Mouse (Mus musculus) right cerebral cortex, postnatal 10 days (tissue): ENCODE measurements around the gene Spp2.

Experiments
- DNase-seq, 2 experiments: peaks; one replicate each; pipeline ENCODE4 v3.0.0; 2021; ENCODE audit warnings: low spot score in 2 of 2

The Spp2 gene

DNA sequence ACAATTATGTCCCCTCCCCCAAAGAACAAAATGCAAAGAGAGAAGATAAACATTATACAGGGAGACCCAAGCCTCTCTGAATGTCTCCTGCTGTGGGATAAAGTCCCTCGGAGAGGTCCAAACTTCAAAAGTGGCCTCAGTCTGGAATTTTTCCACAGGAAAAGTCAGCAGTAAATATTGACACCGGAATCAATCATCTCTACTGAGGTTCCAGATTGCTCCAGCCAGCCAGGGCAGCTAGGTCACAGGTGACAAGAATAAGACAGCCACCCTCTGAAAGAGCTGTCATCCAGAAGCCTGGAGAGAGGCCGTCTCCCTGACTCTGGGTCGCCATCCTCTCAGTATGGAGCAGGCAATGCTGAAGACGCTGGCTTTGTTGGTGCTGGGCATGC lies at the start of gene Spp2:
Spp2 (plus strand) TSS at position 155 of the 392 bp plus-strand sequence.
- no peak for DNase-seq

DNA sequence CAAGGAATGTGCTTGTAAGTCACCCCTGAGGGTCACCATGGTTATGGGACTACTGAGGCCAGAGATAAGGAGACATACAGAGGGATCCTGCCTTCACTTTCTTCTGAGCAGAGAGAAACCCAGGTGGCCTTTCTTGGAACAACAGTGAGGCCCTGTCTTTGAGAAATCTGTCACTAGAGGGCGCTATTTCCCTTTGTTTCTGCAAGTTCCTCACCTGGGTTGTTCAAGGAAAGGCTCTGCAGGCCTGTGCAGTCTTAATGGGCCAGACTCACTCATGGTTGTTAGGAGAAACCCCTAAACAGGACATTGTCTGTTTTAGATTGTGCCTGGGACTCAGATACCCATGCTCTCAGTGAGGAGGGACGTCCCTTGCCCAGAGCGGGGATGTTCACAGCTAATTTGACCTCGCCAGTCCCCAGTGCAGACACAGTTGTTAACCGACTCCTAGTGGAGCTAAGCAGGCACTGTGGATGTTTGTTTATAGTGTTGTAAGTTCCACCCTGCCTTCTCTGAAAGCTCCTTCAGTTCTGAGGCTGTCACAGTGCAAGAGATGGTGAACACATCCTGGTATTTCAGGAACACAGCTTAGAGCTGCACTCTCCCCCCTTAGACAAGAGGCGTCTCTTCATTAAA lies 49.2 kb upstream of the Spp2 start:
- peak; percentile 84 to 86 for DNase-seq

DNA sequence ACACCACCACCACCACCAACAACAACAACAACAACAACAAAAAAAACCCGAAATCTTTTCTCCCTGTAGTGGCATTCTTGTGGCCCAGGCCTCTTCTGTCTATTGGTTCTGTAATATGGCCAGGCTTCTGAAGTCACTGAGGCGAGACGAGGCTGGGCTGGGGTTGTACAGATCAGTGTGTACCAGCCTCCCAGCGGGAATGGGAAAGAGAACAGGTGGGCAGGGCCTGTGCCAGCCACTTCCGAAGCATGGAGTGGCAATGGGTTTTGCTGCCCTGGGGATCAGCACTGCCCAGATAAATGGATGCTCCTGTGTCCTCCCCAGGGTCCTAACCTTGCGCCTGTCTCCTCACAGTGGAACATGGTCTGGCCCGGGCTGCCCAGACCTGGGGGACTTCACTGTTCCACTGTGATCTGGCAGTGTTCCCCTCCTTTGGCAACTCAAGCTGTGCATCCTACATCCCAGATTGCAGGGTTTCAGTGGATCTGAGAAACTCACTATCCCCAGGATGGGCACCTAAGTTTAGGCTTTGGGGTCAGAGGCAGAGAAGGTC lies 48.6 kb upstream of the Spp2 start:
- DNase-seq, result no peak

DNA sequence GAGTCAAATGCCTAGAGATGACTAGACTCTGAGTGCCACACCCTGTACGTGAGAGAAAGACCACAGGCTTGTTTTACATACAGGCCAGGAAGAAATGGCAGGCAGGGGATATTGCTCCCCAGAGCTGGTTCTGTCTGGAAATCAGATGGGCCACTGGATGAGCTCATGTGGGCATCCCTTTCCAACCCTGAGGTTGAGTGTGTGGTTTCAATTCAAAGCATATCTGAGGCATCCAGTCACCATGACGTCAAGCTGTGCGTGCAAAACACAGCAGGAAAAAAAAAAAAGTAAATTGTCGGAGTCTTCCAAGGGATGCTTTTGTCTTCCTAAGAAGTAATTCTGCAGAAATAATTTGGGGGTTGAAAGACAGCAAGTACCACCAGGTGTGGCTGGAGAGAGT lies 45.7 kb upstream of the Spp2 start:
- no peak for DNase-seq

DNA sequence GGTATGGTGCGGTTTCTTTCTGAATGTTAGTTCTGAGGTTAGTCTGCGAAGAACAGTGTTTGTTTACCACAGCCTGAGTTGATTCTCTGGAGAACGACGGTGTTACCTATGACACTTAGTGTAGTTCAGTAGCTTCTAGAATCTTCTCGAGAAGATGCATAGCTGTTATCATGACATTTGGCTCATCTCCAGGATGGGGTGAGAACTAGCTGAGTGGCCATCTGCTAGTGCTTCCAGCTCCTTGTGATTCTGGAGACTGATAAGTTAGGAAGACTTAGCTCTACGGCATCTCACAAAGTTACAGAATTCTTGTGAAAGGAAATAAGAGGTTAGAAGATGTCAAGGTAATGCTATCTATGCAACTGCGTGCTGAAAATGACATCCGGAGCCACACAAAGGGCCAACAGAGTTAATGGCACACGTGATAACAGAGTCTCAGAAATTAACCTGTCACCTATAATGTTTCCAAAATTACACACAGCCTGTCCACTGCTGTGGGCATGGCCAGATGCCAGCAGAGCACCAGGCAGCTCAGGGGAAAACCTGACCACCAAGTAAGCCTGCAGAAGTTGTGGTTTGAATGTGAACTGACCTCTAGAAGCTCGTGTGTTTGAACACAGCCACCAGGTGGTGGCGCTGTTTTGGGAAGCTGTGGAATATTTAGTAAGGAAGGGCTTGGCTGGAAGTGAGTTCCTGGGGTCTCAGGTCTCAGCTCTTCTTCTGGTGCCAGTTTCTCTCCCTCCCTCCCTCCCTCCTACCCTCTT lies 39.7 kb upstream of the Spp2 start:
- DNase-seq, result no peak

DNA sequence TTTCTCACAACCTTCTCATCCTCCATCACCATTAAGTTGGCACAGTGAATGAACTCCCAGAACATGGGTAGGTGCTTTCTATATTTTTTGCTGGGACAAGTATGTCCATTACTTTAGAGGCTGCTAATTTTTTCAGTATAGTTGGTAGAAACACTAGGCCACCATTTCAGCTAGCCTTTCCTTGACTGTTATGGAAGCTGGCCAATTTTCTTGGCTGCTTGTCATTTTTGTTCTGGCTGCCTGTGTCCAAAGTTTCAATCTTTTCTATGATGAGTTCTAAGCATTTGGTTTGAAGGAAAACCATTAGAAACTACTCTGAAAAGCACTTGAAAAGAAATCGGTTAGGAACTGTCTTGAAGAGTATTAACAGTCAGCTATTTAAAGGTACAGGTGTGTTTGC lies 28.3 kb upstream of the Spp2 start:
- DNase-seq, result no peak

DNA sequence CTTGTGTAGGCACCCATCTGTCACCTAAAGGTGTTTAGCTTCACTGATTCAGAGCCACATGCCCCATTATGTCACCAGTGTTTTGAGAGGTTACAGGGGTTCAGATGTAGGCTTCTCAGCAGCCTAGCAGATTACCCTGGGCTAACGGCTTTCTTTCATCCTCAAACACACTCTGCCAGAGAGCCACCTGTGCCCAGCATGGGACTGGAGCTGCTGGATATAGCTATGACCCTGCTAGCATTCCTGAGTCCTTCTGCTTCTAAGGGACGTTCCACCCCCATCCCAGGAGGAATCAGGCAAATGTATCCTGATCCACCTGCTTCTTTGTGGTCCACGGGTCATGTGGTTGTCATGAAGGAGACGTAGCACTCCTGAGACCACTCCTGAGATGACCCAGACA lies 15.1 kb upstream of the Spp2 start:
- no peak for DNase-seq

DNA sequence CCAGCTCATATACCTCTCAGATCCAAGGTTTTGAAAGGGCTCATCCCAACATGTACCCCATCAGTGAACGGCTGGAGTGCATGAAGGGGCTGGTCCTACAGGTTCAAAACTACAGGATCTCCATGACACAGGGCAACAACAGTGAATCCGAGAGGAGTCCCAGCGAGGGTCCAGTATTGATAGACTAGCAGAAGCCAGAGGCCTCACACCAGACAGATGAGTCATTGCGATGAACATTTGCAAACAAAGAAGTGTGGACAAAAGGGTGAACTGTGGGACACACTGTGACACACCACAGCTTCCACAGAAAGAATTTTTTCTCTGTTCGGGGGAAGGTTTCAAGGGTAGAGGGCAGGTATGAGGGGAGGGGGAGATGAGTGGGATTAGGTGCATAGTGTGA lies 13.4 kb upstream of the Spp2 start:
- no peak for DNase-seq

DNA sequence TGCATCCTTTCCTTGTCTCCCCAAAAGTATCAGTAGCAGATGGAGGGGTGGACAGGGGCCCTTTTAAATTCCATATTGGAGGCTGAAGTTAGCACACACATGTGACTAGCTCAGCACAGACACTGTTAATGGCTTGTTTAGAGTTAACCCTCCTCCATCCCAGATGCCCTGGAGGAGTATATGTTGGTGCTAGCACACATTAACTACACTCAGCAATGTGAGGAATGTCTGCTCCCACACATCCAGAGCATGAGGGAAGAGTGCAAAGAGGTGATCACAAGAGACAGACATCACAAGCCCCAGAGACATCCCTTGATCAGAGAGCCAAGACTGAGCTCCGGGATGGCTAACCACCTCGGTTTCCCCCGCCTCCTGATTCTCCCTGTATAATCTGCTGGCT lies 3.4 kb upstream of the Spp2 start:
- DNase-seq, result no peak

DNA sequence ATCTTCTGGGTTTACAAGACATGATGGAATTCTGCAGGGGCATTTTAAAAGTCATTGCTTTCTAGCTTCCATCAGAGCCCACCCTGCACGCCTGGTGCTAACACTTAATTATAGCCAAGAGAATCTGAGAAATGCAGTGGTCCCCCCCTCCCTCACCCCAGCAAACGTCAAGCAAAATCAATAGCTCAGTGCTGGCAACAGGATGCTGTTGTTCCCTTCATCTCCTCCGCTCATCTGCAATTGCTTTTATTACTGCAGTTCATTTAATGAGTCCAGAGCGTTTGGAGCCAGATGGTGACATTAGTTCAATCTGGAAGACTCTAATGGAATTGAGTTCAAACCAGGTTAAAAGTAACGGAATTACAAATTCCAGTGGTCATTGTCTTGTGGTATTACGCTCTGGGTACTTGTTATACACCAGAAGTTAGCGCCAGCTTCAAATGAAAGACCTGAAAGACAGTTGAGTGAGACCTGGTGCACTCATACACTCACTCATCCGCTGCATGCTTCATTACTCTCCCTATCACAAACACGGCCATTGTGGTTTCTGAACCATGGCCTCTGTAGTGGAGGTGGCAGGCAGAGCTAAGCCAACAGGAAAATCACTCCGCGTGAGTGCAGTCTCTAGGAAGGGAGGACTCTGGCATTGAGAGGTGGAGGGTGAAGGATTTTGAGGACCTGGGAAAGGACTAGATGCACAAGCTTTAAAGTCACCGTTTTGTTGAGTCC lies 519 bp upstream of the Spp2 start:
- no peak for DNase-seq

DNA sequence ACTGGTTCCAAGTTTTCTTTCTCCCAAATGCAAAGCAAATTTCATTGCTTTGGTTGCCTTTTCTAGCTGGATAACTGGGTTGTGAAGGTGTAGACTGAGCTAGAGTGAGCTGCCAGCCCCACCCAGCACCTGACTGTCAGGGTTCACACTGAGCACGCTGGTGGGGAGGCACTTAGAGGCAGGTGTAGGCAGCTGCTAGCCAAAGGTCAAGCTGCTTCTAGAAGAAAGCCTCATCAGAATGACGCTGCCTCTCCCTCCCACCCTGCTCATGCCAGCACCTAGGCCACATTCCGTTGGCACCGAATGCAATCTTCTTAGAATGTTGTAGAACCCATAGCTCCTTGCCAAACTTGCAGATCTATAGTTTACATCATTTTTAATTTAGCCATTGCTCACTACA lies 1.6 kb downstream of the Spp2 start:
- no peak for DNase-seq

DNA sequence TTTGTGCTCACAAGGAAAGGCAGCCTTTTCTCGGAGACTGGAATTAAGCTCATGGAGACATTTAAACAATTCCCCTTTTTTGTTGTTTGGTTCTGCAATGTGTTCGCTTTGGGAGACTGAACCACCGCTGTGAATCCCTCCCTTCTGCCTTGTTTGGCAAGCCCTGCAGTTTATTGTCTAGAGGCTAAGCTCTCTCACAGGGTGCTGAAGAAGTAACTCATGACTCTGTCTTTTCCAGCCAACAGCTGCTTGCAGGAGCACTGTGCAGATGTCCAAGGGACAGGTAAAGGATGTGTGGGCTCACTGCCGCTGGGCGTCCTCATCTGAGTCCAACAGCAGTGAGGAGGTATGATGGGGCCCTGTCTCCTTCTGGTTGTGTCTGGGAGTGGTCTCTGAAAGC lies 5.3 kb downstream of the Spp2 start:
- DNase-seq, result no peak

DNA sequence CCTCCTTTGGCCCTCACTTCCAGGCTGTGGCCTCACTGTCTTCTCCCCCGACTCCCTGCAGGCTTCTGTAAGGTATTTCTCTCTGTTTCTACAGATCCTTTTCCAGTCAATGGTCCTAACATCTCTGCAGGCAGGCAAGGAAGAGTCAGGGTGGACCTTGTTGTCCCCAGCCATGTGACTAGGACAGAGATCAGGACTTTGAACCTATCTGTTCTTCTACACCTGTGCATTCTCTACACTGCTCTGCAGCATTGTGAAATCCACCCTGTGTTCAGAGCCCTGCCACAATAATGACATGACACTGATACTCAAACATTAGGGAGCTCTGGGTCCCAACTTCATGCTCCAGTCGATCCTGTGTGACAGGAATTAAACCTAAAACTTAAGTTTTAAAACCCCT lies 12.2 kb downstream of the Spp2 start:
- DNase-seq, result no peak

DNA sequence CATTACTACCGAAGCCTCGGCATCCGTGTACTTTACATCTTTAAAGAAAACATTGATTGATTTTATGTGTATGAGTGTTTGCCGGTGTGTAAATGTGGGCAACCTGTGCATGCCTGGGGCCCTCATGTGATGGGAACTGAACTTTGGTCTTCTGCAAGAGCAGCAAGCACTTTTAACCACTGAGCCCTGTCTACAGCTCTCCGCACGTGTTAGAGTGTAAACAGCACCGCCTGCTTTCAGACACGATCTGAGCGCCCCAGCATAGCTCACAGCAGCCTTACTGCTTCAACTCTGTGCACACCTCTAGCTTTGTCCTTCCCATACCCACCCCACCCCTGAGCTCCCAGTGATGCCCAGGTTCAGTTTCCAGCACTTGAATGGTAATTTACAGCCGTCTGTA lies 15.3 kb downstream of the Spp2 start:
- no peak for DNase-seq

DNA sequence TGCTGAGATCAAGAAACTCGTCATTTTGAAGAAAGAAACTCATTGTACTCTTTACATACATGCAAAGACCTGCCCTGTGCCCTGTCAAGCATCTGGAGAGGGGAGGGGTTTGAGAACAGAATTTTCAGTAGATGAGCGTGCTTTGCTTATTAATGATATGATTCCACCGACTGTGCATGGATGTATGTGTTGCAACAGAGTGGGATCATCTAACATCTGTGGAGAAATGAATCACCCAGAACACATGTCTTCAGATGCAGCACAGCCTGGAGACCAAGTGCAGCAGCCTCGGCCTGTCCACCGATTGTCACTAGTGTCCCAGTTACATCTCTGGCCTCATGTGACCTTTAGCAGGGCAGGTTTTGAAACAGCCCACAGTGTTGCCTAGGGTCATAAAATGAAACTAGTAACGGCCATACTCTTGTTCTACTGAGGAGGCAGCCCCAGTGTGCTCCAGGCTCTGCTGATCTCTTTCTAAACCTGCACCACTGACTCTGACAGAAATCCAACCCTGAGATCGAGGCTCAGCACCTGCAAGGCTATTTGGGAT lies 16.2 kb downstream of the Spp2 start:
- no peak for DNase-seq

DNA sequence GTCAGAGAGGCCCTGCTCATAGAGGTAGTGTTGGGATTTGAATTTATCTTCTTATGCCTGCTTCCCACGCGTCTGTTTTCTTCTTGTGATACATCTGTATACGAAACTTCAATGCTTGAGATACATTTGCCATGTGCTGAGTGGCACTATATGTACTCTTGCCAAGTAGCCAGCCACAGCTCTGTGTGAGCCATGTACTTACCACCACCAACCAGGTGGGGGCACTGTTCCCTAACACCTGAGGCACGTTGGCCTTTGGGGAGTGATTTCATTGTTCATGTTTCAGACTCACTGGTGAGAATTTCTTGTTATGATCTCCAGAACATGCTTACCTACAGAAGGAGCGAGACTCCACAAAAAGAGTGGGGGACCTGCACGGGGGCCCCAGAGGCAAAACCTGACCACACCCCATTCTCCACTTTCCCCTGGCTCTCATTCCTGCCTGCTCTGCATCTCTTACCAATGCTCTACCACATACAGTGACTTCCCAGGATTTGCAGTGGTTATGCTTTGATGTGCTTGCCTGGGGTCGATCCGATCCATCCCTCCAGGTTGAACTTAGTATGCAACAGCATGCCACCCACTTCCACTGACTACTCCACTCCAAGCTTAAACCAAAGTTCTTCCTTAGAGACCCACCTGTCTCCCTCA lies 18.0 kb downstream of the Spp2 start:
- DNase-seq, result peak; percentile 77 to 89

DNA sequence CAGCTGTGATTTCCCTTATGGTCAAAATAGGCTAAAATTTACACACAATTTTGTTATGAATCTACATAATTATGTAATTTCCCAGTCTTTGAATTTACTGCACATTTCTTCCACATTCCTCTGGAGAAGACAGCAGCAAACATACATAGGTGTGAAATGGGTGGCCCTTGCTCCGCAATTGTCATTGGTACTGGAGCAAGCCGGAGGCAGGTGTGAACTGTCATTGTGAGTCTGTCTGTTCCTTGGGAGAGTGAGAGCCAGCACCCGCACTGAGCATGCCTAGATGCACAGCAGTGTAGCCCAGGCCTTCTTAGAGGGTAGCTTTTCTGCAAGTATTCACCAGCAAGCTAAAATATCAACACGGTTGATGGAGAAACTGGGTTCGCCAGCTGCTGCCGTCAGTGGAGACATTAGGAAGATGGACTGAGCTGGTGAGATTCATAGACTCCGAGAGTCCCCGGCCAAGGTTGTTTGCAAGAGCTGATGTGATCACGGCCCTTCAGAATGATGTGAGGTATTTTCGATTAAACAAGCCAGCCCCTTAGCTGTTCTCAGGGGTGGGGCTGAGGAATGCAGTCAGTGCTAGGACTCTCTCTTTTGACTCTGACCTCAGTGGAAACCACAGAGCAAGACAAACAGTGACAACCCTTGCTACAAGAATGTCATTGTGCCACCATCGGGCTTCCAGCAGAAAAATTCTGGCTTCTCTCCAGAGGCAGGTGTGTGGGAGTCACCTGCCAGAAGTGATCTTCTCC lies 21.4 kb downstream of the Spp2 start:
- no peak for DNase-seq

DNA sequence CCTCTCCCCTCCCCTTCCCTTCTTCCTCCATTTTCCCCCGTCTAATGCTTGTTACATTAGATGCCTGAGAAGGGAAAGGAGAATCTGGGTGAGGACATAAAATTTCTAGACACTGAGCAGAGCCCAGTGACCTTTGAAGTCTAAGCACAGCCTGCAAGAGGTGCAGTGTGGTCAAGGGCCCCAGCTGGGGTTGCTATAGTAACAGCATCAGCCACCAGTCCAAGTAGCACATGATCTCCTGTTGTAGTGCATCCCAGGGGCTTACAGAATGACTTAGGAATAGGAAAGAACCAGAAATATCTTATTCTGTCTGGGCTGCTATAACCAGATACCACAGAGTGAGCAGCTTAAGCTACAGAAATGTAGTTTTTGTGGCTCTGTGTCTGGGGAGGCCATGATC lies 22.7 kb downstream of the Spp2 start:
- DNase-seq, result no peak

DNA sequence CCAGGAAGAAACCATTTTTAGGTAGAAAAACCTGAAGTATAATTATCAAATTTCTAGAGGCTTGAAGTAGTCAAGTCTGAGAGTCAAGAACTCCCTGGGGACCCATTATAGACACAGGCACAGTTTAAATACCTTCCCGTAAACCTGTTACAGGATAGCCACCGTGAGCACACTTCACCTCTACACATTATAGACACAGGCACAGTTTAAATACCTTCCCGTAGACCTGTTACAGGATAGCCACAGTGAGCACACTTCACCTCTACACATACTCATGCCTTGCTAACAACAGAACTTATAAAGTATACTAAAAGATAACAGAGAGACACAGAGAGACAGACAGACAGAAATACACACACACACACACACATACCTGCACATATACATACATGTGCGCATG lies 24.5 kb downstream of the Spp2 start:
- DNase-seq, result no peak

DNA sequence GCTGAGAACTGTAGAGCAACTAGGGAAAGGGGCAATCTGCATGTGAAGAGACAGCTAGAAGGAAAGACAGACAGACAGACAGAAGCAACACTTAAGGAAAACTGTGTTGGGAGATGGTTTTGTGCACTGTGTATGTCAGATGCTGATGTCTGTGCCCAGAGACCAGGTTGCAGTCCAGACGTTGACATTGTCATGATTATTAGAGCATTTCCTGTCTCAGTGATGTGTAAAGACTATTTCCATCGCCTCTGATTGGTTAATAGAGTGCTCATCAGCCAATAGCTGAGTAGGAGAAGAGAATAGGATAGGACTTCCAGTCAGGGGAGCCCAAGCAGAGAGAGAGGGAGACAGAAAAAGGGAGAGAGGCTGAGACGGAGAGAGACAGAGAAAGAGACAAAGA lies 25.8 kb downstream of the Spp2 start:
- DNase-seq, result no peak
